Mouse (Mus musculus): ENCODE data around the gene Ranbp2.

Gene Ranbp2

GRCm38 (mm10) chr10:58446384-58447279 is at the start of gene Ranbp2:
Gene Ranbp2, plus strand, starts transcription at chr10:58446920.
- peak; percentile 99 for DNase-seq (ENCODE audit: low spot score)

- no peak for DNase-seq (ENCODE audit: low spot score)
Measured at GRCm38 (mm10) chr10:58398941-58399340, 47.8 kb upstream of the Ranbp2 start.

- no peak for DNase-seq (ENCODE audit: low spot score)
Measured at GRCm38 (mm10) chr10:58401838-58402237, 44.9 kb upstream of the Ranbp2 start.

GRCm38 (mm10) chr10:58404639-58405038 is 42.1 kb upstream of the Ranbp2 start:
- DNase-seq (ENCODE audit: low spot score): no peak

GRCm38 (mm10) chr10:58405285-58405948 is 41.3 kb upstream of the Ranbp2 start:
- no peak for DNase-seq (ENCODE audit: low spot score)

GRCm38 (mm10) chr10:58405949-58406305 is 40.8 kb upstream of the Ranbp2 start:
- peak; percentile 12 for DNase-seq (ENCODE audit: low spot score)

GRCm38 (mm10) chr10:58412331-58412730 is 34.4 kb upstream of the Ranbp2 start:
- DNase-seq (ENCODE audit: low spot score): no peak

- DNase-seq (ENCODE audit: low spot score): no peak
Measured at GRCm38 (mm10) chr10:58412852-58413251, 33.9 kb upstream of the Ranbp2 start.

GRCm38 (mm10) chr10:58416702-58417101 is 30.0 kb upstream of the Ranbp2 start:
- DNase-seq (ENCODE audit: low spot score): no peak

- no peak for DNase-seq (ENCODE audit: low spot score)
Measured at GRCm38 (mm10) chr10:58418290-58418971, 28.3 kb upstream of the Ranbp2 start.

- DNase-seq (ENCODE audit: low spot score): no peak
Measured at GRCm38 (mm10) chr10:58427930-58428329, 18.8 kb upstream of the Ranbp2 start.

- DNase-seq (ENCODE audit: low spot score): peak; percentile 34
Measured at GRCm38 (mm10) chr10:58445850-58446249, 870 bp upstream of the Ranbp2 start.

GRCm38 (mm10) chr10:58447280-58447781 is 611 bp downstream of the Ranbp2 start:
- DNase-seq (ENCODE audit: low spot score): peak; percentile 50

- DNase-seq (ENCODE audit: low spot score): no peak
Measured at GRCm38 (mm10) chr10:58451575-58451974, 4.9 kb downstream of the Ranbp2 start.

GRCm38 (mm10) chr10:58452185-58452584 is 5.5 kb downstream of the Ranbp2 start:
- no peak for DNase-seq (ENCODE audit: low spot score)

- DNase-seq (ENCODE audit: low spot score): no peak
Measured at GRCm38 (mm10) chr10:58459896-58460295, 13.2 kb downstream of the Ranbp2 start.

GRCm38 (mm10) chr10:58477086-58477755 is 30.5 kb downstream of the Ranbp2 start:
- no peak for DNase-seq (ENCODE audit: low spot score)

- no peak for DNase-seq (ENCODE audit: low spot score)
Measured at GRCm38 (mm10) chr10:58478071-58478578, 31.4 kb downstream of the Ranbp2 start.

- no peak for DNase-seq (ENCODE audit: low spot score)
Measured at GRCm38 (mm10) chr10:58479954-58480490, 33.3 kb downstream of the Ranbp2 start.

GRCm38 (mm10) chr10:58491031-58491430 is 44.3 kb downstream of the Ranbp2 start:
- DNase-seq (ENCODE audit: low spot score): no peak

GRCm38 (mm10) chr10:58495637-58496036 is 48.9 kb downstream of the Ranbp2 start:
- peak; percentile 5 for DNase-seq (ENCODE audit: low spot score)
